11 mouse cellular contexts compared by ENCODE assay signal in the genomic region with DNA sequence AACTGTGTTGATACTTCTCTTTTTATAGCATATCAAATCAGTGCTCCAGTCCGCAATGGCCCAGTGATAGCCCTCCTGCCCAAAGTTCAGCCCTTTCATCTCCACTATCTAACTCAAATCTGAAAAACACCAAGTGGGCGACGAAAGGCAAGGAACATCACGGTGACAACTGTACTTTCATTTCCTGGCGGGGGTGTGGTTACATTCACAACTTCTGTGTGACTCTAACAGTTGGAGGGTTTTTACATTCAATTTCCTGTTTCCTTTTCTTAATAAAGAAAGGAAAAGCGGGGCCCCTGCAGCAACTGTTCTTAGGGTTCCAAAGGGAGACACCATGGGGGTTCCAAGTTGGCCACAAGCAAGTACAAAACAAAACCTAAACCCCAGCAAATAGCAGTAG. TPM values are rescaled to one million over a fixed set of nuclear protein-coding genes. Genes with fewer than 3 reads are reported as not detected.
DNase-seq lines count a peak whose midpoint lies in the region; ATAC-seq lines count a peak whose summit lies in the region.
"Had no signal": no experiment of that assay in that cellular context is flagged by ENCODE, and none has a peak within 500 bp of the region (broad histone marks: within the 10 kb centered on the region; RNA-seq: fewer than 3 reads in every experiment).

No protein-coding gene starts in this region.

- H3K9ac ChIP-seq in kidney, embryonic 15.5 days = no peak overlapping the region
- H3K9ac ChIP-seq in forebrain, embryonic 12.5 days = no peak overlapping the region
- H3K9ac ChIP-seq: limb, embryonic 13.5 days had no signal

- H3K27ac ChIP-seq in kidney, embryonic 15.5 days = 0 out of 2 replicates have a peak overlapping the region, but pooled peaks have one; percentile 2
- no peak overlapping the region for H3K27ac ChIP-seq in midbrain, embryonic 10.5 days (replicated peaks)
- H3K27ac ChIP-seq in forebrain, embryonic 12.5 days = no peak overlapping the region
- H3K27ac ChIP-seq: limb, embryonic 13.5 days had no signal

- 41% methylated on average over 6 of the region's 6 CpGs for WGBS in kidney, embryonic 15.5 days
- WGBS in midbrain, embryonic 10.5 days = 60% methylated on average over 6 of the region's 6 CpGs
- WGBS in forebrain, embryonic 12.5 days = 58% methylated on average over 6 of the region's 6 CpGs

- peak overlapping the region; percentile 25 for H3K4me2 ChIP-seq in kidney, embryonic 15.5 days
- H3K4me2 ChIP-seq in forebrain, embryonic 12.5 days = no peak overlapping the region
- H3K4me2 ChIP-seq: limb, embryonic 13.5 days had no signal

- 0 out of 2 replicates have a peak overlapping the region, but pooled peaks have one; percentile 3 for H3K4me3 ChIP-seq in kidney, embryonic 15.5 days (replicated peaks)
- H3K4me3 ChIP-seq in midbrain, embryonic 10.5 days = no peak overlapping the region
- no peak overlapping the region for H3K4me3 ChIP-seq in forebrain, embryonic 12.5 days (replicated peaks)
- H3K4me3 ChIP-seq: limb, embryonic 13.5 days had no signal

- no peaks in the 10 kb centered on the region for H3K36me3 ChIP-seq in kidney, embryonic 15.5 days
- no peaks in the 10 kb centered on the region for H3K36me3 ChIP-seq in midbrain, embryonic 10.5 days
- no peaks in the 10 kb centered on the region for H3K36me3 ChIP-seq in forebrain, embryonic 12.5 days (replicated peaks)
- H3K36me3 ChIP-seq: limb, embryonic 13.5 days had no signal

- H3K4me1 ChIP-seq in kidney, embryonic 15.5 days = peaks cover 17% of the 10 kb centered on the region
- H3K4me1 ChIP-seq in midbrain, embryonic 10.5 days = peaks cover 10% of the 10 kb centered on the region
- peaks cover 7% of the 10 kb centered on the region; the same call in 1 of the 2 replicates for H3K4me1 ChIP-seq in forebrain, embryonic 12.5 days

- ATAC-seq in kidney, embryonic 15.5 days (replicated peaks; ENCODE audit: low FRiP score) = no peak
- peak; percentile 36 to 47; a peak in 3 of 4 replicates for ATAC-seq in hematopoietic stem cell, adult 5-6 weeks (replicated peaks in 1 of 2; ENCODE audit: insufficient read depth in 1 of 2, low FRiP score in 2 of 2, low TSS enrichment in 1 of 2, low read depth in 1 of 2, poor library complexity in 2 of 2, severe bottlenecking in 2 of 2)
- no peak for ATAC-seq in forebrain, embryonic 12.5 days (ENCODE audit: low FRiP score)

- no peaks in the 10 kb centered on the region for H3K27me3 ChIP-seq in kidney, embryonic 15.5 days
- no peaks in the 10 kb centered on the region for H3K27me3 ChIP-seq in midbrain, embryonic 10.5 days (ENCODE audit: low read depth, poor library complexity, severe bottlenecking)
- H3K27me3 ChIP-seq in forebrain, embryonic 12.5 days = no peaks in the 10 kb centered on the region
- H3K27me3 ChIP-seq: limb, embryonic 13.5 days had no signal

- no peaks in the 10 kb centered on the region for H3K9me3 ChIP-seq in kidney, embryonic 15.5 days (replicated peaks)
- H3K9me3 ChIP-seq in midbrain, embryonic 10.5 days (replicated peaks) = no peaks in the 10 kb centered on the region
- H3K9me3 ChIP-seq in forebrain, embryonic 12.5 days = no peaks in the 10 kb centered on the region
- H3K9me3 ChIP-seq: limb, embryonic 13.5 days had no signal

- DNase-seq in kidney, adult 11 months = no peak
- peak; percentile 67 for DNase-seq in lung, postnatal 25 days (ENCODE audit: low spot score)
- DNase-seq in thymus, postnatal 0 days (ENCODE audit: low spot score) = peak; percentile 70
- no peak for DNase-seq in midbrain, embryonic 10.5 days (ENCODE audit: low spot score)
- DNase-seq in adrenal gland, postnatal 4 days (ENCODE audit: low spot score in 2 of 2) = no peak
- DNase-seq: cerebellum, postnatal 25 days; right cerebral cortex, postnatal 14 days had no signal

RNA-seq across cellular contexts. Expression of a gene that starts 29.0 kb away (rescaled TPM):
- 3.5 and 3.8 TPM in 2 replicates for polyA plus RNA-seq in kidney, embryonic 15.5 days (2015; fragmentation: Nextera tagmentation; extraction: Ambion mirVana)
- total RNA-seq in hematopoietic stem cell, adult 5-6 weeks (2017) = 1,145 and 1,310 TPM in 2 replicates
- 3.9 and 4.9 TPM in 2 replicates for polyA plus RNA-seq in thymus, postnatal 0 days (2015; fragmentation: Nextera tagmentation; extraction: Ambion mirVana)
- polyA plus RNA-seq in midbrain, embryonic 10.5 days (2016; fragmentation: Nextera tagmentation; extraction: Ambion mirVana) = 0.54 and 1.1 TPM in 2 replicates
- 1 to 10 TPM; 6.5 to 8.3 TPM for total RNA-seq in adrenal gland, postnatal 4 days (2021)
- polyA plus RNA-seq in forebrain, embryonic 12.5 days (2016; fragmentation: Nextera tagmentation; extraction: Ambion mirVana) = 0.80 and 1.1 TPM in 2 replicates

Comparison
In these comparisons a context has a peak if more than half of its experiments do, and no peak if none do; other contexts are left out.
1. ATAC-seq: peak in hematopoietic stem cell, adult 5-6 weeks (2 of 2); none in kidney, embryonic 15.5 days (single experiment) and forebrain, embryonic 12.5 days (single experiment).
2. DNase-seq: peak in lung, postnatal 25 days (single experiment) and thymus, postnatal 0 days (single experiment); none in kidney, adult 11 months (single experiment), midbrain, embryonic 10.5 days (single experiment) and adrenal gland, postnatal 4 days (0 of 2).